Mouse (Mus musculus): ENCODE results near the gene Zkscan16. TPM values are rescaled to one million over a fixed set of nuclear protein-coding genes. Genes with fewer than 3 reads are reported as not detected.

Gene Zkscan16
- polyA plus RNA-seq (2015; fragmentation: Nextera tagmentation; extraction: Ambion mirVana), result 2.3 and 2.4 TPM in 2 replicates

DNA sequence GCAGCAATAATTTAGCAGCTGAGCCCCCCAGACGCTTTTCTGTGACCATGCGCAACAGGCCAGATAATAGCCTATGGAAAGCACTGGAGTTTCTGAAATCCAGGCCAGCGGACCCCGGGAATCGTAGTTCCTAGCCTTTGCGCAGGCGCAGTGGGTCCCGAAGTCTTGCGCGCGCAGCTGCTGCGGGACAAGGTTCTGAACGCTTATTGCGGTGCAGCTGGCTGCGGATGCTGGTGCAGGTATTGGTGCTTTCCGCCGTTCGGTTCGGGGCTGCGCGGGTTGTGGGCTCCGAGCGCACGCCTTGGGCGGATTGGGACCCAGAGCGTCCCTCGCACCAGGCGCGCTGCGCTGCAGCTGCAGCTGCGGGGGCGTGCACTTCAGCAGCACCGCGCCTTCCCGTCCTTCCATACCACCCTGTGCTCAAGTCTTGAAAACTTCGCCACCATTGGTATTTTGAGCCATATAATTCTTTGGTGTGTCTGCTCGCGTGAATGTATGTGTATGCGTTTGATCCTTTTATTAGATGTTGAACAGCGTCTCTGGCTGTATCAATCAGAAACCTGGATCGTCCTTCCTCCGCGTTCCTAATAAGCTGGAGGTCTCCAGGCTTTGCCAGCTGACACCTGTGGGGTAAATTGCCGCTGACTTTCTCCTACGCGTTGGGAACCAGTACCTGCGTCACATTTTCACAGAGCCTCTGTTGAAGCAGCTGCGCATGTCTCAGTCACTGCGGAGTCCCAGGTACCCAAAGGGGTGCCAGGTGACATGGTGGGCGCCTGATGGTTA is at the start of gene Zkscan16:
Gene Zkscan16, plus strand, starts transcription at position 209 of the 786 bp plus-strand sequence.
- Histone ChIP-seq H3K9me3 (no peaks in the 10 kb centered on the region), H3K4me1 (replicated peaks) (peaks cover 15% of the 10 kb centered on the region), H3K4me2 (peak within 1 kb of the TSS; percentile 76), H3K27ac (replicated peaks) (peak within 1 kb of the TSS; percentile 87), H3K27me3 (no peaks in the 10 kb centered on the region), H3K9ac (peak within 1 kb of the TSS; percentile 83), H3K36me3 (no peaks in the 10 kb centered on the region), H3K4me3 (peak within 1 kb of the TSS; percentile 87)
- peak; percentile 94 for ATAC-seq (ENCODE audit: low FRiP score, low read depth)
- 1% methylated on average over 50 of the region's 50 CpGs for WGBS

DNA sequence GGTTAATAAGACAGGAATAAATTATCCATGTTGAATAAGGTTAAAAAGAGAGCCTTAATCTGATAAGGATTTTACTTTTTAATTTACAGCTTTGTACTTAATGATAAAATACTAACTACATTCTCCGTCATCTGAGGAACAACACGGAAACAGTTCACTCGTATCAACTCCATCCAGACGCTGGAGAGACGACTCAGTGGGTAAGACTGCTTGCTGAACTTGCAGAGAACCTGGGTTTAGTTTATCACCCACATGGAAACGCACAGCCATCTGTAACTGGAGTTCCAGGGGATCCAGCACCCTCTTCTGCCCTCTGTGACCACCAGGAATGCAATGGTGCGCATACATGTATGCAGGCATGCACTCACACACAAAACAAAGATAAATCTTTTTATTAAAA is 49.0 kb upstream of the Zkscan16 start:
- 91% methylated on average over 7 of the region's 7 CpGs for WGBS
- no peak for ATAC-seq (ENCODE audit: low FRiP score, low read depth)

GRCm38 (mm10) chr4:58897436-58897835 is 46.0 kb upstream of the Zkscan16 start:
- no peak overlapping the region for H3K4me3 ChIP-seq
- ATAC-seq (ENCODE audit: low FRiP score, low read depth), result no peak
- H3K9me3 ChIP-seq, result no peaks in the 10 kb centered on the region
- H3K27me3 ChIP-seq, result no peaks in the 10 kb centered on the region
- H3K4me2 ChIP-seq, result no peak overlapping the region
- H3K36me3 ChIP-seq, result no peaks in the 10 kb centered on the region
- H3K9ac ChIP-seq, result no peak overlapping the region
- H3K4me1 ChIP-seq (replicated peaks), result no peaks in the 10 kb centered on the region
- WGBS, result 70% methylated on average over 4 of the region's 4 CpGs
- H3K27ac ChIP-seq (replicated peaks), result no peak overlapping the region

More for the DNA sequence above, 49.0 kb upstream of the Zkscan16 start:
- Histone ChIP-seq H3K4me3 (no peak overlapping the region), H3K27ac (replicated peaks) (no peak overlapping the region), H3K27me3 (no peaks in the 10 kb centered on the region), H3K36me3 (no peaks in the 10 kb centered on the region), H3K4me1 (replicated peaks) (no peaks in the 10 kb centered on the region), H3K9ac (no peak overlapping the region), H3K4me2 (no peak overlapping the region), H3K9me3 (no peaks in the 10 kb centered on the region)

DNA sequence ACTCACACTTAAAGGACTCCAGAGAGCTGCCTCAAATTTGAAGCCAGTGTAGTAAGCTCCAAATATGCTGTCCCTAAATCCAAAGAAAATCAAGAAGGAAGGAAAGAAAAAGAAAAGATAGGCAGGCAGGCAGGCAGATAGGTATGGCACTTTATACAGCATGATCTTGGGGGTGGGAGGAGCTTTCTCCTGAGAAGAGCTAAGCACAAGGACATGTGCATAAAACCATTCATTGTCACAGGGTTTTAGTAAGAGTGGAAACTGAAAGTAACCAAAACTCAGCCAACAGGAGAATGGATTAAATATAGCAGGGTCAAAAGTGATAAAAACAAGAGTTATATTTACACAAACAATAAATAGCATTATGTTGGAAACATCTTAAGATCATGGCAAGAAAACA is 45.1 kb upstream of the Zkscan16 start:
- Histone ChIP-seq H3K9me3 (no peaks in the 10 kb centered on the region), H3K4me1 (replicated peaks) (no peaks in the 10 kb centered on the region), H3K4me2 (no peak overlapping the region), H3K9ac (no peak overlapping the region), H3K4me3 (no peak overlapping the region), H3K27ac (replicated peaks) (no peak overlapping the region), H3K36me3 (no peaks in the 10 kb centered on the region), H3K27me3 (no peaks in the 10 kb centered on the region)
- ATAC-seq (ENCODE audit: low FRiP score, low read depth), result no peak

- no peak for ATAC-seq (ENCODE audit: low FRiP score, low read depth)
- H3K36me3 ChIP-seq, result no peaks in the 10 kb centered on the region
- WGBS, result 94% methylated on average over 1 of the region's 1 CpGs
- H3K4me2 ChIP-seq, result no peak overlapping the region
- no peak overlapping the region for H3K4me3 ChIP-seq
- H3K9ac ChIP-seq, result no peak overlapping the region
- H3K27ac ChIP-seq (replicated peaks), result no peak overlapping the region
- no peaks in the 10 kb centered on the region for H3K9me3 ChIP-seq
- H3K27me3 ChIP-seq, result no peaks in the 10 kb centered on the region
- H3K4me1 ChIP-seq (replicated peaks), result peaks cover 10% of the 10 kb centered on the region
These were observed 36.0 kb upstream of the Zkscan16 start for GRCm38 (mm10) chr4:58907453-58907852.

DNA sequence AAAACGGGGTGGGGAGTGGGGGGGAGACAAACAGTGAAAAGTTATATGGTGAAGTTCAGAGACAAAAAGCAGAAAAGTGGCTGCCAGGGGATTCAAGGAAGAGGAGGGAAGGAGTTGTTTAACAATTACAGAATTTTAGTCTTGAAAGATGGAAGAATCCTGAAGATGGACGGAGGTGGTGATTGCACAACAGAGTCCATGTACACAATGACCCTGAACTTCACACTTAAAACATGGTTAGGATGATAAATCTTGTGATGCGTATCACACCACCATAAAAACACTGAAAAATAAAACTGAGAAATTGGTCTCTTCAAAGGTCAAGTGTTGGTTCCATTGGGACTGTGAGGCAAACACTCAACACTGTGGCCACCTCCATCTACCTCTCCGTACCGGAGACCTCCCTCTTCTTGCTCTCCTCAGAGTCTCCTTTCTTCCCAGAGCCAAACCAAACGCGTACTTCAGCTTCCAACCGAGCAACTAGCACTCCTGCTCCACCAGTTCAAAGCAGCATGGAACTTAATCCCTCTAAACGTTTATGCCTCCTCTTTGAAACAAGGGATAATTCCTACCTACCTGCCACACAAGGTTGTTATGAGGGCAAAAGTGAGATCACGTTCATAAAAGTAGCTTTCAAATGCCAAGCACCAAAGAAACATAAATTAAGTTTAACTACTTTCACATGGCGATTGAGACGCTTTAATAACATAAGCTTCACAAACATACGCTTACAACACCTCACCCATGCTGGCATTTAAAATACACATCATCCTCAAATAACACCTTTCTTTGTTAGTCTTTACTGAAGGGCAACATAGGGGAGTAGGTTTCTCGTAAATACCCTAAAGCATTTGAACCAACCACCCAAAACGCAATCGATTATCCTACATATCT is 33.0 kb upstream of the Zkscan16 start:
- Histone ChIP-seq H3K4me3 (peak overlapping the region; percentile 94), H3K9ac (peak overlapping the region; percentile 98), H3K4me1 (replicated peaks) (peaks cover 20% of the 10 kb centered on the region), H3K27ac (replicated peaks) (peak overlapping the region; percentile 97), H3K27me3 (no peaks in the 10 kb centered on the region), H3K4me2 (peak overlapping the region; percentile 84), H3K36me3 (no peaks in the 10 kb centered on the region), H3K9me3 (no peaks in the 10 kb centered on the region)
- ATAC-seq (ENCODE audit: low FRiP score, low read depth), result peak; percentile 0; the same call in 1 of the 2 replicates
- WGBS, result 37% methylated on average over 16 of the region's 16 CpGs

- no peaks in the 10 kb centered on the region for H3K36me3 ChIP-seq
- no peaks in the 10 kb centered on the region for H3K9me3 ChIP-seq
- no peaks in the 10 kb centered on the region for H3K27me3 ChIP-seq
- peaks cover 20% of the 10 kb centered on the region for H3K4me1 ChIP-seq (replicated peaks)
- ATAC-seq (ENCODE audit: low FRiP score, low read depth), result peak; percentile 68
- H3K9ac ChIP-seq, result peak overlapping the region; percentile 98
- peak overlapping the region; percentile 94 for H3K4me3 ChIP-seq
- under 1% methylated on average over 50 of the region's 56 CpGs for WGBS
- H3K27ac ChIP-seq (replicated peaks), result peak overlapping the region; percentile 97
- H3K4me2 ChIP-seq, result peak overlapping the region; percentile 84
These were observed 32.2 kb upstream of the Zkscan16 start for GRCm38 (mm10) chr4:58911069-58911830.

DNA sequence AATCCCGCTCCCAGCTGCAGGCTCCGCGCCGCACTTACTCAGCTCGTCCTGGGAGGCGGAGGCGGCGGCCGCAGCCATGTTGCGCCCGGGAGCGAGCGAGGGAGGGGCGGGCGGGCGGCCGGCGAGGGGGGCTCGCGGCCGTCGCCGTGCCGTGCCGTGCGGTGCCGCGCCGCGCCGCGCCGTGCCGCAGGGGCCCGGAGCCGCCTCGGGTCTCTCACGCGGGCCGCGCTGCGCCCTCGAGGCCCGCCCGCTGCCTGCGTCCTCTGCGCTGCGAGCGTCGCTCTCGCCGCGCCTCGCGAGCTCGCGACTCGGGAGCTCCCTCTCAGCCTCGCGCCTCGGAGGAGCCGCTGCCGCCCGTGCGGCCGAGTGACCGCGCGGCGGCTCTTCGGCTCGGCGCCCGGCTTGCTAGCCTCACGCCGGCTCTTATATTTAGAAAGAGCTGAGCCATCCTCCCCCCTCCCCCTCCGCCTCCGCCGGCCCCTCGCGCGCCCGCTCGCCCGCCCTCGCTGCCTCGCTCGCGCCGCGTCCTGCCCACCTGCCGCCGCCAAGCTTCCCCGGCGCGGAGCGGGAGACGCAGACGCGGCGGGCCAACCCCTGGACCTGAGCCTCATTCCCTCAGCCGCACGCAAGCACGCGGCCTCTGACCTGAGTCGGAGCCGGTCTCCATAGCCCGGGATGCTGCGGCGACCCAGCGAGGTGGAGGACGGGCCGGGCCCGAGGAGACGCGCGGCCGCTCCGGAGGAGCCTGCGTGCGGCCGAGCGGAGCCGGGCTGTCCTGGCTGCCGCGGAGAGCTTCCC is 31.4 kb upstream of the Zkscan16 start:
- H3K27me3 ChIP-seq, result no peaks in the 10 kb centered on the region
- H3K9ac ChIP-seq, result peak overlapping the region; percentile 98
- H3K4me3 ChIP-seq, result peak overlapping the region; percentile 94
- peak; percentile 85 for ATAC-seq (ENCODE audit: low FRiP score, low read depth)
- peak overlapping the region; percentile 84 for H3K4me2 ChIP-seq
- H3K27ac ChIP-seq (replicated peaks), result peak overlapping the region; percentile 97
- H3K36me3 ChIP-seq, result no peaks in the 10 kb centered on the region
- peaks cover 20% of the 10 kb centered on the region for H3K4me1 ChIP-seq (replicated peaks)
- WGBS, result under 1% methylated on average over 89 of the region's 126 CpGs
- H3K9me3 ChIP-seq, result no peaks in the 10 kb centered on the region

- peak; percentile 62; the same call in 1 of the 2 replicates for ATAC-seq (ENCODE audit: low FRiP score, low read depth)
- Histone ChIP-seq H3K36me3 (no peaks in the 10 kb centered on the region), H3K4me3 (peak within 1 kb of the TSS; percentile 94), H3K27me3 (no peaks in the 10 kb centered on the region), H3K4me1 (replicated peaks) (peaks cover 20% of the 10 kb centered on the region), H3K9me3 (no peaks in the 10 kb centered on the region), H3K27ac (replicated peaks) (peak within 1 kb of the TSS; percentile 97), H3K4me2 (peak within 1 kb of the TSS; percentile 84), H3K9ac (peak within 1 kb of the TSS; percentile 98)
- 2% methylated on average over 40 of the region's 43 CpGs for WGBS
These were observed 30.6 kb upstream of the Zkscan16 start, which contains the start of gene Ecpas for GRCm38 (mm10) chr4:58912629-58913335. Gene Ecpas (minus strand): TSS chr4:58912749.

DNA sequence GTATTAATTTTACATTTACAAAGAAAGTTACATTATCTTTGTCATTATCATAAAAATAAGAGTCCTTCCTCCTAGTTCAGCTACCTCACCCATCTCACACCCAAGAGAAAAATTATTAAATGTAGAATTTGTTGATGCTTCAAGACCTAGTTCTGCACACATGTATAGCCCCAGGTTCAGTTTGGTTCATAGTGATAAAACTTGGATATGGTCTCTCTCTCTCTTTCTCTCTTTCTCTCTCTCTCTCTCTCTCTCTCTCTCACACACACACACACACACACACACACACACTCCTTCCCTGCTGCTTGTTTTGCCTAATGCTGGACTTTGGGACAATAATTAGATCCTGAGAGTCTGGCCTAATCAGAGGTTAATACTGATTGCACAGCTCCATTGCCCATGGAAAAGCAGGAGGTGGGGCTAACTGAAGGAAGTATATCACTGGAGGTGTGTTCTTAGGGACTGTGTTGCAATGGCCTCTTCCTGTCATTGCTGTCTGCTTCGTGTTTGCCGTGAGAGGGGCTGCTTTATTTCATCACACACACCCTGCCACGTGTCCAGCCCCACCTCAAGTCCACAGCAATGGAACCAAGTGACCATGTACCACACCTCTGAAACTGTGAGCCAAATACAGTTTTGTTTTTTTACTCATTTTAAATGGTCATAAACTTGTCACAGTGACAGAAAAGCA is 29.9 kb upstream of the Zkscan16 start:
- no peak overlapping the region for H3K27ac ChIP-seq (replicated peaks)
- no peaks in the 10 kb centered on the region for H3K9me3 ChIP-seq
- H3K4me2 ChIP-seq, result peak overlapping the region; percentile 84
- no peaks in the 10 kb centered on the region for H3K36me3 ChIP-seq
- ATAC-seq (ENCODE audit: low FRiP score, low read depth), result no peak
- peak overlapping the region; percentile 94 for H3K4me3 ChIP-seq
- peaks cover 20% of the 10 kb centered on the region for H3K4me1 ChIP-seq (replicated peaks)
- WGBS, result 56% methylated on average over 3 of the region's 3 CpGs
- H3K27me3 ChIP-seq, result no peaks in the 10 kb centered on the region
- H3K9ac ChIP-seq, result 0 out of 2 replicates have a peak overlapping the region, but pooled peaks have one; percentile 98

Measured in hindbrain, embryonic 15.5 days (tissue).